Mouse (Mus musculus): ENCODE data around the gene Lamb3. TPM values are rescaled to one million over a fixed set of nuclear protein-coding genes. Genes with fewer than 3 reads are reported as not detected.

Gene Lamb3
- polyA plus RNA-seq, 1 experiment from 2014 or later: 0.28 TPM

GRCm38 (mm10) chr1:193173810-193174129, 33.7 kb upstream of the Lamb3 start:
- H3K4me2 ChIP-seq (ENCODE audit: low read depth, low read length, severe bottlenecking): peak overlapping the region; percentile 77
- ATAC-seq (replicated peaks; ENCODE audit: low FRiP score): no peak
- H3K36me3 ChIP-seq (ENCODE audit: control insufficient read depth, insufficient read depth, low read length): no peaks in the 10 kb centered on the region
- no peak for DNase-seq (ENCODE audit: low spot score)
- peaks cover 4% of the 10 kb centered on the region; the same call in 1 of the 2 replicates for H3K4me1 ChIP-seq (replicated peaks; ENCODE audit: control insufficient read depth, insufficient read depth, low read length)
- peak overlapping the region; percentile 72 for H3K9ac ChIP-seq (ENCODE audit: low read length)
- 19% methylated on average over 9 of the region's 9 CpGs for WGBS
- no peaks in the 10 kb centered on the region for H3K27me3 ChIP-seq (ENCODE audit: control insufficient read depth, insufficient read depth, low read length)
- H3K4me3 ChIP-seq (ENCODE audit: low read depth, low read length): peak overlapping the region; percentile 82
- peak overlapping the region; percentile 37; the same call in 1 of the 2 replicates for H3K27ac ChIP-seq (ENCODE audit: low read depth, low read length)
- H3K9me3 ChIP-seq (ENCODE audit: control insufficient read depth, low read length): no peaks in the 10 kb centered on the region

GRCm38 (mm10) chr1:193174143-193174733, 33.3 kb upstream of the Lamb3 start:
- Histone ChIP-seq H3K4me3 (ENCODE audit: low read depth, low read length) (peak overlapping the region; percentile 82), H3K9ac (ENCODE audit: low read length) (peak overlapping the region; percentile 72), H3K36me3 (ENCODE audit: control insufficient read depth, insufficient read depth, low read length) (no peaks in the 10 kb centered on the region), H3K9me3 (ENCODE audit: control insufficient read depth, low read length) (no peaks in the 10 kb centered on the region), H3K27ac (ENCODE audit: low read depth, low read length) (no peak overlapping the region), H3K4me2 (ENCODE audit: low read depth, low read length, severe bottlenecking) (peak overlapping the region; percentile 77), H3K4me1 (replicated peaks; ENCODE audit: control insufficient read depth, insufficient read depth, low read length) (peaks cover 4% of the 10 kb centered on the region; the same call in 1 of the 2 replicates), H3K27me3 (ENCODE audit: control insufficient read depth, insufficient read depth, low read length) (no peaks in the 10 kb centered on the region)
- WGBS: 92% methylated on average over 13 of the region's 13 CpGs
- ATAC-seq (replicated peaks; ENCODE audit: low FRiP score): no peak
- DNase-seq (ENCODE audit: low spot score): no peak

GRCm38 (mm10) chr1:193181104-193181503, 26.4 kb upstream of the Lamb3 start:
- Histone ChIP-seq H3K4me1 (replicated peaks; ENCODE audit: control insufficient read depth, insufficient read depth, low read length) (no peaks in the 10 kb centered on the region), H3K4me2 (ENCODE audit: low read depth, low read length, severe bottlenecking) (no peak overlapping the region), H3K9me3 (ENCODE audit: control insufficient read depth, low read length) (no peaks in the 10 kb centered on the region), H3K27ac (ENCODE audit: low read depth, low read length) (no peak overlapping the region), H3K36me3 (ENCODE audit: control insufficient read depth, insufficient read depth, low read length) (no peaks in the 10 kb centered on the region), H3K27me3 (ENCODE audit: control insufficient read depth, insufficient read depth, low read length) (no peaks in the 10 kb centered on the region), H3K9ac (ENCODE audit: low read length) (no peak overlapping the region), H3K4me3 (ENCODE audit: low read depth, low read length) (no peak overlapping the region)
- WGBS: 90% methylated on average over 3 of the region's 3 CpGs
- DNase-seq (ENCODE audit: low spot score) (no peak), ATAC-seq (replicated peaks; ENCODE audit: low FRiP score) (no peak)

GRCm38 (mm10) chr1:193188257-193188656, 19.2 kb upstream of the Lamb3 start:
- Histone ChIP-seq H3K4me1 (replicated peaks; ENCODE audit: control insufficient read depth, insufficient read depth, low read length) (peaks cover 5% of the 10 kb centered on the region; the same call in 1 of the 2 replicates), H3K36me3 (ENCODE audit: control insufficient read depth, insufficient read depth, low read length) (no peaks in the 10 kb centered on the region), H3K4me2 (ENCODE audit: low read depth, low read length, severe bottlenecking) (no peak overlapping the region), H3K27ac (ENCODE audit: low read depth, low read length) (no peak overlapping the region), H3K27me3 (ENCODE audit: control insufficient read depth, insufficient read depth, low read length) (no peaks in the 10 kb centered on the region), H3K4me3 (ENCODE audit: low read depth, low read length) (no peak overlapping the region), H3K9me3 (ENCODE audit: control insufficient read depth, low read length) (no peaks in the 10 kb centered on the region), H3K9ac (ENCODE audit: low read length) (no peak overlapping the region)
- 91% methylated on average over 6 of the region's 6 CpGs for WGBS
- DNase-seq (ENCODE audit: low spot score) (no peak), ATAC-seq (replicated peaks; ENCODE audit: low FRiP score) (no peak)

- peak; percentile 60 for DNase-seq (ENCODE audit: low spot score)
- no peak overlapping the region for H3K4me2 ChIP-seq (ENCODE audit: low read depth, low read length, severe bottlenecking)
- WGBS: 33% methylated on average over 9 of the region's 9 CpGs
- no peaks in the 10 kb centered on the region for H3K27me3 ChIP-seq (ENCODE audit: control insufficient read depth, insufficient read depth, low read length)
- no peak overlapping the region for H3K4me3 ChIP-seq (ENCODE audit: low read depth, low read length)
- no peak overlapping the region for H3K9ac ChIP-seq (ENCODE audit: low read length)
- H3K9me3 ChIP-seq (ENCODE audit: control insufficient read depth, low read length): no peaks in the 10 kb centered on the region
- no peak overlapping the region for H3K27ac ChIP-seq (ENCODE audit: low read depth, low read length)
- H3K4me1 ChIP-seq (replicated peaks; ENCODE audit: control insufficient read depth, insufficient read depth, low read length): peaks cover 5% of the 10 kb centered on the region; the same call in 1 of the 2 replicates
- no peaks in the 10 kb centered on the region for H3K36me3 ChIP-seq (ENCODE audit: control insufficient read depth, insufficient read depth, low read length)
- peak; percentile 88 for ATAC-seq (replicated peaks; ENCODE audit: low FRiP score)
These were observed 18.3 kb upstream of the Lamb3 start for GRCm38 (mm10) chr1:193189151-193189621.

- DNase-seq (ENCODE audit: low spot score): no peak
- no peak for ATAC-seq (replicated peaks; ENCODE audit: low FRiP score)
- no peak overlapping the region for H3K4me2 ChIP-seq (ENCODE audit: low read depth, low read length, severe bottlenecking)
- H3K4me3 ChIP-seq (ENCODE audit: low read depth, low read length): no peak overlapping the region
- H3K9me3 ChIP-seq (ENCODE audit: control insufficient read depth, low read length): no peaks in the 10 kb centered on the region
- 68% methylated on average over 3 of the region's 3 CpGs for WGBS
- peaks cover 5% of the 10 kb centered on the region; the same call in 1 of the 2 replicates for H3K4me1 ChIP-seq (replicated peaks; ENCODE audit: control insufficient read depth, insufficient read depth, low read length)
- H3K27ac ChIP-seq (ENCODE audit: low read depth, low read length): no peak overlapping the region
- no peaks in the 10 kb centered on the region for H3K27me3 ChIP-seq (ENCODE audit: control insufficient read depth, insufficient read depth, low read length)
- H3K36me3 ChIP-seq (ENCODE audit: control insufficient read depth, insufficient read depth, low read length): no peaks in the 10 kb centered on the region
- no peak overlapping the region for H3K9ac ChIP-seq (ENCODE audit: low read length)
These were observed 17.7 kb upstream of the Lamb3 start for GRCm38 (mm10) chr1:193189771-193190170.

GRCm38 (mm10) chr1:193191675-193192283, 15.7 kb upstream of the Lamb3 start:
- no peaks in the 10 kb centered on the region for H3K36me3 ChIP-seq (ENCODE audit: control insufficient read depth, insufficient read depth, low read length)
- no peaks in the 10 kb centered on the region for H3K9me3 ChIP-seq (ENCODE audit: control insufficient read depth, low read length)
- H3K4me1 ChIP-seq (replicated peaks; ENCODE audit: control insufficient read depth, insufficient read depth, low read length): peaks cover 5% of the 10 kb centered on the region; the same call in 1 of the 2 replicates
- no peak overlapping the region for H3K4me3 ChIP-seq (ENCODE audit: low read depth, low read length)
- DNase-seq (ENCODE audit: low spot score) (no peak), ATAC-seq (replicated peaks; ENCODE audit: low FRiP score) (no peak)
- no peaks in the 10 kb centered on the region for H3K27me3 ChIP-seq (ENCODE audit: control insufficient read depth, insufficient read depth, low read length)
- no peak overlapping the region for H3K4me2 ChIP-seq (ENCODE audit: low read depth, low read length, severe bottlenecking)
- no peak overlapping the region for H3K9ac ChIP-seq (ENCODE audit: low read length)
- 87% methylated on average over 7 of the region's 7 CpGs for WGBS
- no peak overlapping the region for H3K27ac ChIP-seq (ENCODE audit: low read depth, low read length)

- 88% methylated on average over 3 of the region's 3 CpGs for WGBS
These were observed 12.9 kb upstream of the Lamb3 start for GRCm38 (mm10) chr1:193194416-193195140.

More at GRCm38 (mm10) chr1:193194416-193195140, 12.9 kb upstream of the Lamb3 start:
- ATAC-seq (replicated peaks; ENCODE audit: low FRiP score): no peak
- Histone ChIP-seq H3K4me1 (replicated peaks; ENCODE audit: control insufficient read depth, insufficient read depth, low read length) (peaks cover under 1% of the 10 kb centered on the region; the same call in 1 of the 2 replicates), H3K4me3 (ENCODE audit: low read depth, low read length) (no peak overlapping the region), H3K36me3 (ENCODE audit: control insufficient read depth, insufficient read depth, low read length) (no peaks in the 10 kb centered on the region), H3K9ac (ENCODE audit: low read length) (no peak overlapping the region), H3K4me2 (ENCODE audit: low read depth, low read length, severe bottlenecking) (no peak overlapping the region), H3K27me3 (ENCODE audit: control insufficient read depth, insufficient read depth, low read length) (no peaks in the 10 kb centered on the region), H3K9me3 (ENCODE audit: control insufficient read depth, low read length) (no peaks in the 10 kb centered on the region), H3K27ac (ENCODE audit: low read depth, low read length) (no peak overlapping the region)
- DNase-seq (ENCODE audit: low spot score): no peak
